Mouse (Mus musculus) hindbrain, embryonic 16.5 days (tissue): Measurements from ENCODE around the gene Tacc2. TPM values are rescaled to one million over a fixed set of nuclear protein-coding genes. Genes with fewer than 3 reads are reported as not detected.

Source experiments
- ATAC-seq: fragments of 200-750 bp; cut with Nextera tagmentation; 2 replicates; pipeline ENCODE4 v1.8.0; 2017; ENCODE audit warnings: moderate TSS enrichment, moderate library complexity
- H3K27ac ChIP-seq: fragments of 300-500 bp; sonication (generic); 2 replicates; pipeline ENCODE4 v1.5.1; 2014; ENCODE audit warnings: low read depth, mild to moderate bottlenecking, control low read depth, low read length, moderate library complexity
- H3K27me3 ChIP-seq: fragments of 300-500 bp; sonication (generic); replicated peaks from 2 replicates; pipeline ENCODE4 v1.6.1; 2014; ENCODE audit warnings: low read length; ENCODE audit not compliant: control insufficient read depth, insufficient read depth
- H3K36me3 ChIP-seq: fragments of 300-500 bp; sonication (generic); 2 replicates; pipeline ENCODE4 v1.6.1; 2014; ENCODE audit warnings: mild to moderate bottlenecking, low read length, moderate library complexity, mixed read lengths; ENCODE audit not compliant: control insufficient read depth, insufficient read depth
- H3K4me1 ChIP-seq: fragments of 300-500 bp; sonication (generic); 2 replicates; pipeline ENCODE4 v1.6.1; 2014; ENCODE audit warnings: low read depth, low read length; ENCODE audit not compliant: control insufficient read depth, insufficient read depth
- H3K4me2 ChIP-seq: fragments of 300-500 bp; sonication (generic); 2 replicates; pipeline ENCODE4 v1.6.1; 2014; ENCODE audit warnings: mild to moderate bottlenecking, low read length, control low read depth, moderate library complexity
- H3K4me3 ChIP-seq: fragments of 300-500 bp; sonication (generic); 2 replicates; pipeline ENCODE4 v1.5.1; 2014; ENCODE audit warnings: mild to moderate bottlenecking, low read length, control low read depth, moderate library complexity
- H3K9ac ChIP-seq: fragments of 300-500 bp; sonication (generic); 2 replicates; pipeline ENCODE4 v1.6.1; 2014; ENCODE audit warnings: low read depth, mild to moderate bottlenecking, control low read depth, low read length, moderate library complexity
- H3K9me3 ChIP-seq: fragments of 300-500 bp; sonication (generic); 2 replicates; pipeline ENCODE4 v1.6.1; 2014; ENCODE audit warnings: mild to moderate bottlenecking, low read length, moderate library complexity; ENCODE audit not compliant: control insufficient read depth
- WGBS: fragments of 180-500 bp; shearing (Covaris S2); extraction: QIAGEN DNeasy Blood & Tissue Kit; methylation state at CpG from one replicate; pipeline ENCODE4 v1.1.7; 2014; 5-methylcytosine and 5-hydroxymethylcytosine counted together
- polyA plus RNA-seq: library from polyadenylated mRNA; unstranded; fragments of >200 nt; fragmentation: Nextera tagmentation; extraction: Ambion mirVana; gene quantifications from 2 replicates; pipeline ENCODE4 v1.2.1, GENCODE M21; 2015

Gene Tacc2
- polyA plus RNA-seq, 1 experiment from 2014 or later: 49.7 TPM

DNA sequence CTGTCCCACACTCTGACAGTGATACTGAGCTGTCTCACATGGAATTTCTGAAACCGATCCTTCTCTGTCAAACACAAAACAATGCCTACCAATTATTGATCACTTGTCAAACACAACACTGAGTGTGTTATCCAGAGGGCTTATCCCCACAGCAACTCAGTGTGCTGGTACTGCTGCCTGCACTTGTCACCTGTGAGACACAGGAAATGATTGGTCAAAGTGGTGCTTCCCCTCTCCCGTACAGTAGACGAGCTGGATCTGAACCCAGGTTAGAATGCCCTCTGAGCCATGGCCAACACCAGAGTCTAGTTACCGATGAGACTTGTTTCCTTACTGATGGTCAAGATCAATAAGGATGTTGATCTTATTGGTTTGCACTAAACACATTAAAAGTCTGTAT lies 224.6 kb downstream of the Tacc2 start:
- Histone ChIP-seq H3K9me3 (no peaks in the 10 kb centered on the region), H3K9ac (no peak overlapping the region), H3K36me3 (no peaks in the 10 kb centered on the region), H3K4me2 (no peak overlapping the region), H3K4me1 (no peaks in the 10 kb centered on the region), H3K4me3 (no peak overlapping the region), H3K27ac (no peak overlapping the region), H3K27me3 (no peaks in the 10 kb centered on the region)
- ATAC-seq: no peak
- 96% methylated on average over 4 of the region's 4 CpGs for WGBS

- H3K27ac ChIP-seq: no peak overlapping the region
- no peaks in the 10 kb centered on the region for H3K36me3 ChIP-seq
- H3K4me2 ChIP-seq: no peak overlapping the region
- WGBS: 67% methylated on average over 8 of the region's 8 CpGs
- no peak overlapping the region for H3K4me3 ChIP-seq
- H3K9ac ChIP-seq: no peak overlapping the region
- no peaks in the 10 kb centered on the region for H3K4me1 ChIP-seq
- no peaks in the 10 kb centered on the region for H3K27me3 ChIP-seq
- no peaks in the 10 kb centered on the region for H3K9me3 ChIP-seq
- no peak for ATAC-seq
Measured at GRCm38 (mm10) chr7:130803251-130803825, 226.1 kb downstream of the Tacc2 start.

- Histone ChIP-seq H3K36me3 (no peaks in the 10 kb centered on the region), H3K4me2 (no peak overlapping the region), H3K9ac (no peak overlapping the region), H3K27ac (no peak overlapping the region), H3K27me3 (no peaks in the 10 kb centered on the region), H3K9me3 (no peaks in the 10 kb centered on the region), H3K4me1 (no peaks in the 10 kb centered on the region), H3K4me3 (no peak overlapping the region)
- WGBS: 81% methylated on average over 5 of the region's 5 CpGs
- no peak for ATAC-seq
Measured at GRCm38 (mm10) chr7:130804991-130805390, 227.8 kb downstream of the Tacc2 start.

DNA sequence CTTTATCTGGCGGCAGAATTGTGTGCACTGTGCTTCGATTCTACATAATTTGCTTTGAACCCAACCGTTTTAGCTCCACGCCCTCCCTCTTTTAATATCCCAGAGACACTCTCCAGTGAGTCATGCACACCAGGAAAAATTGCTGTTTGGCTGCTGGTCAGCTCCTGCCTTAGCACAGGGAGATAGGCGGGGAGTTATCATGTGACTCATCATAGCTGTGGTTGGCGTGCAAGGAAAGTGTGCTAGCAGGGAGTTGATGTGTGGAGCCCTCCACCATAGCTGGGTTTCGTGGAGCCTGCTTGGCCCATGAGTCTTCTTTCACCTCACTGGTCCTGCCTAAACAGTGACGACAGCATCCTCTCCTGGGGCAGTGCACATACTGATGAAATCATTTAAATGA lies 230.5 kb downstream of the Tacc2 start:
- H3K4me3 ChIP-seq: no peak overlapping the region
- H3K4me2 ChIP-seq: no peak overlapping the region
- no peak overlapping the region for H3K9ac ChIP-seq
- 64% methylated on average over 8 of the region's 8 CpGs for WGBS
- no peak for ATAC-seq
- H3K36me3 ChIP-seq: no peaks in the 10 kb centered on the region
- H3K4me1 ChIP-seq: no peaks in the 10 kb centered on the region
- no peak overlapping the region for H3K27ac ChIP-seq
- H3K27me3 ChIP-seq: no peaks in the 10 kb centered on the region
- H3K9me3 ChIP-seq: no peaks in the 10 kb centered on the region

DNA sequence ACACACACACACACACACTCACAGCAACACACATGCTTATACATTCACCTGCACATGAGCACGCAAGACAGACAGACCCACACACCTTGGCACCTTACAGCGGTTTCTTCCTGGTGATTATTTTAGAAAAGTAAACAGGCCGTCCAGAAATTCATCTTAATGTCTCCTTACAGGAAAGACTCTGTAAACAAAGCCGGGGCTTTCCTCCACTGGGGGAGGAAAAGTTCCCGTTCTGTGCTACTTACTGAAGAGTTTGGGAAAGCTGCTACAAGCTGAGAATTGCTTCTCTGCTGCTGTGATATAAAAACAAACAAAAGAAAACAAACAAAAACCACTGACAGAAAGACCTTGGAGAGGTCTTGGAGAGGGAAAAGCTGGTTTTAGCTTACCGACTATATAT lies 231.5 kb downstream of the Tacc2 start:
- no peak overlapping the region for H3K4me2 ChIP-seq
- WGBS: 81% methylated on average over 6 of the region's 6 CpGs
- H3K27me3 ChIP-seq: no peaks in the 10 kb centered on the region
- H3K4me1 ChIP-seq: no peaks in the 10 kb centered on the region
- no peaks in the 10 kb centered on the region for H3K9me3 ChIP-seq
- ATAC-seq: no peak
- no peaks in the 10 kb centered on the region for H3K36me3 ChIP-seq
- H3K27ac ChIP-seq: no peak overlapping the region
- no peak overlapping the region for H3K9ac ChIP-seq
- no peak overlapping the region for H3K4me3 ChIP-seq

GRCm38 (mm10) chr7:130810238-130810637 lies 233.0 kb downstream of the Tacc2 start:
- Histone ChIP-seq H3K9ac (no peak overlapping the region), H3K36me3 (no peaks in the 10 kb centered on the region), H3K9me3 (no peaks in the 10 kb centered on the region), H3K27me3 (no peaks in the 10 kb centered on the region), H3K4me1 (no peaks in the 10 kb centered on the region), H3K4me3 (no peak overlapping the region), H3K4me2 (no peak overlapping the region), H3K27ac (no peak overlapping the region)
- 86% methylated on average over 4 of the region's 4 CpGs for WGBS
- ATAC-seq: no peak

DNA sequence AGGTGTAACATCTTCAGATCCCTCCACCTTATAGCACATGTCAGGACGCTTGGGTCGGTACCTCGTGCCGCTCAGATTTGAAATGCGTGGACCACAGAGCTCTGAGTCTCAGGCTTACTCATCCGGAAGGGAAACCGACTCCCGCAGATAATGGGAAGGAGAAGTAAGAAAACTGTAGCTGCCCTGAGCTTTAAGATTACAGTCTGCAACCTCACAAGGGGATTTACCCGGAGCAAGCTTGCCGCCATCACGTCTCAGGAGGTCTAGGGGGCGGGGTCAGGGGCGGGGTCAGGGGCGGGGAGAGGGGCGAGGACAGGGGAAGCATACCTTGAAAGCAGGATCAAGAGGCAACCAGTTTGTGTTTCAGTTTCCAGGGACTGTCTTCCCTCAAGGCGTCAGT lies 235.2 kb downstream of the Tacc2 start:
- H3K36me3 ChIP-seq: no peaks in the 10 kb centered on the region
- H3K27me3 ChIP-seq: no peaks in the 10 kb centered on the region
- no peak overlapping the region for H3K4me3 ChIP-seq
- ATAC-seq: no peak
- 42% methylated on average over 16 of the region's 16 CpGs for WGBS
- H3K4me2 ChIP-seq: no peak overlapping the region
- H3K4me1 ChIP-seq: no peaks in the 10 kb centered on the region
- no peak overlapping the region for H3K9ac ChIP-seq
- H3K9me3 ChIP-seq: no peaks in the 10 kb centered on the region
- no peak overlapping the region for H3K27ac ChIP-seq

Other genes starting within 250 kb of the Tacc2 start
- gene Ate1, start 57.1 kb upstream of the Tacc2 start, polyA plus RNA-seq: 102 and 109 TPM in 2 replicates
- 72.9 and 75.7 TPM in 2 replicates for gene Nsmce4a, start 4.3 kb upstream of the Tacc2 start, polyA plus RNA-seq
- gene Btbd16, start 196.6 kb downstream of the Tacc2 start, polyA plus RNA-seq: not detected in 2 replicates